ENCODE assay signal across 21 mouse cellular contexts in genomic region chr10:17600762-17601108, GRCm38 (mm10).
DNase-seq lines count a peak whose midpoint lies in the region; ATAC-seq and TF ChIP-seq lines count a peak whose summit lies in the region.
"Had no signal": no experiment of that assay in that cellular context is flagged by ENCODE, and none has a peak within 500 bp of the region (broad histone marks: within the 10 kb centered on the region; RNA-seq: fewer than 3 reads in every experiment).

No protein-coding gene starts in this region.

- H3K4me2 ChIP-seq in heart, embryonic 12.5 days = no peak overlapping the region
- H3K4me2 ChIP-seq in liver, postnatal 0 days (ENCODE audit: low read depth, low read length) = peak overlapping the region; percentile 40
- H3K4me2 ChIP-seq: embryonic facial prominence, embryonic 12.5 days; forebrain, embryonic 15.5 days; heart, embryonic 15.5 days; kidney, embryonic 15.5 days; limb, embryonic 13.5 days; midbrain, embryonic 12.5 days; neural tube, embryonic 12.5 days had no signal

- 17% methylated on average over 3 of the region's 3 CpGs for WGBS in heart, embryonic 12.5 days
- 40% methylated on average over 3 of the region's 3 CpGs for WGBS in liver, postnatal 0 days (ENCODE audit: insufficient replicate concordance)

- no peak overlapping the region for H3K9ac ChIP-seq in heart, embryonic 12.5 days
- no peak overlapping the region for H3K9ac ChIP-seq in MEL (ENCODE audit: control insufficient read depth, low read depth, low read length, poor library complexity, severe bottlenecking)
- H3K9ac ChIP-seq in liver, postnatal 0 days (replicated peaks) = no peak overlapping the region
- H3K9ac ChIP-seq: embryonic facial prominence, embryonic 12.5 days; forebrain, embryonic 15.5 days; heart, embryonic 15.5 days; kidney, embryonic 15.5 days; limb, embryonic 13.5 days; midbrain, embryonic 12.5 days; neural tube, embryonic 12.5 days had no signal

- no peaks in the 10 kb centered on the region for H3K36me3 ChIP-seq in heart, embryonic 12.5 days
- H3K36me3 ChIP-seq in MEL (ENCODE audit: control insufficient read depth in 1 of 2, insufficient read depth in 2 of 2, low read length in 2 of 2) = peaks cover 0 to 31% of the 10 kb centered on the region in 2 experiments; a peak in 2 of 4 replicates
- H3K36me3 ChIP-seq in liver, postnatal 0 days (replicated peaks; ENCODE audit: insufficient read depth, low read length) = no peaks in the 10 kb centered on the region
- H3K36me3 ChIP-seq: embryonic facial prominence, embryonic 12.5 days; forebrain, embryonic 15.5 days; heart, embryonic 15.5 days; kidney, embryonic 15.5 days; limb, embryonic 13.5 days; midbrain, embryonic 12.5 days; neural tube, embryonic 12.5 days had no signal

- TF ChIP-seq CTCF in MEL (IDR thresholded peaks at IDR 0.05 in 2 of 3, conservative IDR thresholded peaks at IDR 0.05 in 1 of 3; ENCODE audit: control insufficient read depth in 1 of 3, insufficient read depth in 1 of 3, low read depth in 2 of 3, low read length in 3 of 3, poor library complexity in 1 of 3, severe bottlenecking in 1 of 3) = no peak
- no peak for TF ChIP-seq CTCF in liver, postnatal 0 days (IDR thresholded peaks at IDR 0.05; ENCODE audit: low read depth)

- H3K4me3 ChIP-seq in heart, embryonic 12.5 days = no peak overlapping the region
- no peak overlapping the region for H3K4me3 ChIP-seq in MEL (ENCODE audit: control insufficient read depth in 1 of 2, insufficient read depth in 1 of 2, low read depth in 2 of 2, low read length in 2 of 2)
- H3K4me3 ChIP-seq in liver, postnatal 0 days (ENCODE audit: low read depth, low read length) = no peak overlapping the region
- H3K4me3 ChIP-seq: embryonic facial prominence, embryonic 12.5 days; erythroblast, embryonic 14.5 days; forebrain, embryonic 15.5 days; heart, embryonic 15.5 days; kidney, embryonic 15.5 days; limb, embryonic 13.5 days; midbrain, embryonic 12.5 days; neural tube, embryonic 12.5 days had no signal

- no peak overlapping the region for H3K27ac ChIP-seq in heart, embryonic 12.5 days (ENCODE audit: poor library complexity, severe bottlenecking)
- no peak overlapping the region for H3K27ac ChIP-seq in MEL (ENCODE audit: control insufficient read depth, low read depth, low read length)
- H3K27ac ChIP-seq in liver, postnatal 0 days (ENCODE audit: low read depth) = no peak overlapping the region
- H3K27ac ChIP-seq: embryonic facial prominence, embryonic 12.5 days; forebrain, embryonic 15.5 days; heart, embryonic 15.5 days; kidney, embryonic 15.5 days; limb, embryonic 13.5 days; macrophage; midbrain, embryonic 12.5 days; neural tube, embryonic 12.5 days had no signal

- intact Hi-C loops in left cerebral cortex, postnatal 10 days (cut with DNase I) = no loop called here

- no peak for TF ChIP-seq POLR2A in MEL (IDR thresholded peaks at IDR 0.05; ENCODE audit: control insufficient read depth in 1 of 2, insufficient read depth in 1 of 2, low read depth in 1 of 2, low read length in 2 of 2, poor library complexity in 1 of 2)

- DNase-seq in heart, adult 8-10 months (ENCODE audit: low spot score) = no peak
- peak; percentile 25 for DNase-seq in MEL (ENCODE audit: low read depth, low spot score)
- DNase-seq in liver = peak; percentile 79
- DNase-seq in liver, postnatal 0 days = no peak
- DNase-seq in urinary bladder, adult 2 months (ENCODE audit: low spot score) = no peak
- DNase-seq in left cerebral cortex, postnatal 10 days (ENCODE audit: extremely low spot score in 1 of 2, low spot score in 2 of 2) = no peak
- DNase-seq: adrenal gland, postnatal 36 days; cerebellum, adult 8-10 months; kidney, postnatal 4 days; thymus, postnatal 25 days had no signal

- H3K27me3 ChIP-seq in heart, embryonic 12.5 days (replicated peaks) = no peaks in the 10 kb centered on the region
- no peaks in the 10 kb centered on the region for H3K27me3 ChIP-seq in MEL (ENCODE audit: control insufficient read depth in 1 of 2, insufficient read depth in 2 of 2, low read length in 2 of 2)
- no peaks in the 10 kb centered on the region for H3K27me3 ChIP-seq in liver, postnatal 0 days (ENCODE audit: insufficient read depth, low read length)
- H3K27me3 ChIP-seq: CH12.LX; embryonic facial prominence, embryonic 12.5 days; forebrain, embryonic 15.5 days; heart, embryonic 15.5 days; kidney, embryonic 15.5 days; limb, embryonic 13.5 days; midbrain, embryonic 12.5 days; neural tube, embryonic 12.5 days had no signal

- H3K4me1 ChIP-seq in heart, embryonic 12.5 days (replicated peaks) = peaks cover 21% of the 10 kb centered on the region
- H3K4me1 ChIP-seq in MEL (ENCODE audit: control insufficient read depth in 1 of 2, insufficient read depth in 2 of 2, low read length in 2 of 2) = peaks cover 20 to 23% of the 10 kb centered on the region in 2 experiments
- peaks cover 21% of the 10 kb centered on the region for H3K4me1 ChIP-seq in liver, postnatal 0 days (ENCODE audit: insufficient read depth)
- H3K4me1 ChIP-seq: embryonic facial prominence, embryonic 12.5 days; limb, embryonic 13.5 days; neural tube, embryonic 12.5 days had no signal

- no peaks in the 10 kb centered on the region for H3K79me2 ChIP-seq in MEL (ENCODE audit: control insufficient read depth, insufficient read depth, low read length, poor library complexity)

- peak; percentile 63 to 85; a peak in 3 of 4 replicates for TF ChIP-seq EP300 in MEL (IDR thresholded peaks at IDR 0.05; ENCODE audit: low read depth in 1 of 2, low read length in 2 of 2)
- TF ChIP-seq EP300 in liver, postnatal 0 days (IDR thresholded peaks at IDR 0.05; ENCODE audit: low read depth) = peak; percentile 81

- no peaks in the 10 kb centered on the region for H3K9me3 ChIP-seq in heart, embryonic 12.5 days (replicated peaks)
- no peaks in the 10 kb centered on the region for H3K9me3 ChIP-seq in MEL (replicated peaks; ENCODE audit: insufficient read depth, low read length)
- H3K9me3 ChIP-seq in liver, postnatal 0 days (ENCODE audit: low read length) = no peaks in the 10 kb centered on the region
- H3K9me3 ChIP-seq: embryonic facial prominence, embryonic 12.5 days; forebrain, embryonic 15.5 days; heart, embryonic 15.5 days; kidney, embryonic 15.5 days; limb, embryonic 13.5 days; midbrain, embryonic 12.5 days; neural tube, embryonic 12.5 days had no signal

- peak; percentile 46; the same call in 1 of the 2 replicates for ATAC-seq in heart, embryonic 12.5 days (ENCODE audit: insufficient number of reproducible peaks, low FRiP score)
- 0 out of 2 replicates have a peak, but pooled peaks have one; percentile 30 for ATAC-seq in liver, postnatal 0 days

- no peak for TF ChIP-seq RAD21 in MEL (IDR thresholded peaks at IDR 0.05; ENCODE audit: low read depth, low read length)

TF ChIP-seq in MEL, 35 proteins besides CTCF, POLR2A, EP300 and RAD21:
- TF ChIP-seq BHLHE40 (IDR thresholded peaks at IDR 0.05; ENCODE audit: borderline replicate concordance, low read depth, low read length) (no peak), GATA1 (IDR thresholded peaks at IDR 0.05; ENCODE audit: low read depth, low read length) (peak; percentile 78), TAL1 (IDR thresholded peaks at IDR 0.05; ENCODE audit: low read length) (peak; percentile 38), MYB (IDR thresholded peaks at IDR 0.05; ENCODE audit: low read depth, low read length) (peak; percentile 85), KAT2A (conservative IDR thresholded peaks at IDR 0.05; ENCODE audit: low read depth, low read length) (no peak), RCOR1 (IDR thresholded peaks at IDR 0.05; ENCODE audit: low read depth, low read length) (peak; percentile 60; the same call in 1 of the 2 replicates), TCF12 (IDR thresholded peaks at IDR 0.05; ENCODE audit: low read depth, low read length) (peak; percentile 86), ETS1 (IDR thresholded peaks at IDR 0.05; ENCODE audit: low read depth, low read length) (peak; percentile 66)

Comparison
In these comparisons a context has a peak if more than half of its experiments do, and no peak if none do; other contexts are left out.
1. DNase-seq: peak in MEL (single experiment) and liver (single experiment); none in heart, adult 8-10 months (single experiment), liver, postnatal 0 days (single experiment), urinary bladder, adult 2 months (single experiment) and left cerebral cortex, postnatal 10 days (0 of 2).